In the genomic region with DNA sequence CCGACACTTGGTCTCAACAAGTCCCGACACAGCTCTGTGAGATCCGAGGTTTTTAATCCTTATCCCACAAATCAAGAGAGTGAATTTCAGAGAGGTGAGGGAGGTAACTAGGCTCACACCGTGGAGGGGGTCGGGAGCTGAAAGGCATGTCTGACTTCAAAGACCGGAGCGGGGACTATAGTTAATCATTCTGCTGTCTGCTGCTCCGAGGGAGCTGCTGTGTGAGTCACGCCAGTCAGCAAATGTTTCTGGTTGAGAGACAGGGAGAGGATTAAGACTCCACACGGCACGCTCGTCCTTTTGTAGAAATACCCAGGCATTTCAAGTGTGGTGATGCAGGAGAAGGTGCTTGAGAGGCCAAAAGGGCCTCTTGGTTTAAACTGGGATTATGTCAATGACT, we compare ENCODE assay signal across 17 mouse cellular contexts.
A peak's percentile ranks its signal among the peaks of the same experiment; 100 is the strongest.
DNase-seq lines count a peak whose midpoint lies in the region; ATAC-seq and TF ChIP-seq lines count a peak whose summit lies in the region.
"Had no signal": no experiment of that assay in that cellular context is flagged by ENCODE, and none has a peak within 500 bp of the region (broad histone marks: within the 10 kb centered on the region; RNA-seq: fewer than 3 reads in every experiment).

No protein-coding gene starts in this region.

- no peak for TF ChIP-seq CTCF in hindbrain, postnatal 0 days (IDR thresholded peaks at IDR 0.05; ENCODE audit: low read depth)

- ATAC-seq in hindbrain, postnatal 0 days = no peak
- no peak for ATAC-seq in hindbrain, embryonic 11.5 days (ENCODE audit: low FRiP score)
- ATAC-seq in neural tube, embryonic 13.5 days (ENCODE audit: low read depth) = no peak
- ATAC-seq in neural tube, embryonic 15.5 days (ENCODE audit: low FRiP score) = no peak
- ATAC-seq: activated CD4-positive, CD25-positive, alpha-beta regulatory T cell, adult 4 months; lung, postnatal 0 days had no signal

- DNase-seq in hindbrain, postnatal 0 days (ENCODE audit: low spot score) = no peak
- no peak for DNase-seq in hindbrain, embryonic 11.5 days (ENCODE audit: low spot score)
- DNase-seq in neural tube, embryonic 10.5 days (ENCODE audit: extremely low spot score, low spot score) = no peak
- peak; percentile 31 for DNase-seq in embryo, embryonic 11 days
- no peak for DNase-seq in adrenal gland, adult 2 months
- no peak for DNase-seq in thymus, postnatal 10 days (ENCODE audit: low spot score in 2 of 2)
- DNase-seq: adrenal gland, postnatal 25 days; cerebellum, adult 9-10 months; heart, adult 2 months had no signal

- H3K4me2 ChIP-seq in hindbrain, postnatal 0 days (ENCODE audit: low read depth, low read length) = no peak overlapping the region
- no peak overlapping the region for H3K4me2 ChIP-seq in hindbrain, embryonic 11.5 days (replicated peaks; ENCODE audit: low read depth, low read length)
- H3K4me2 ChIP-seq in neural tube, embryonic 13.5 days = no peak overlapping the region
- H3K4me2 ChIP-seq in neural tube, embryonic 15.5 days = no peak overlapping the region
- H3K4me2 ChIP-seq: liver, embryonic 15.5 days had no signal

- peaks cover 9% of the 10 kb centered on the region for H3K4me1 ChIP-seq in hindbrain, postnatal 0 days (ENCODE audit: insufficient read depth, low read length)
- peaks cover 3% of the 10 kb centered on the region; the same call in 1 of the 2 replicates for H3K4me1 ChIP-seq in hindbrain, embryonic 11.5 days (replicated peaks; ENCODE audit: control insufficient read depth, insufficient read depth, low read length)
- H3K4me1 ChIP-seq in neural tube, embryonic 13.5 days (replicated peaks) = peaks cover 24% of the 10 kb centered on the region
- H3K4me1 ChIP-seq in neural tube, embryonic 15.5 days = peaks cover 17% of the 10 kb centered on the region
- H3K4me1 ChIP-seq: liver, embryonic 15.5 days had no signal

- H3K4me3 ChIP-seq in hindbrain, postnatal 0 days (ENCODE audit: low read length) = no peak overlapping the region
- no peak overlapping the region for H3K4me3 ChIP-seq in hindbrain, embryonic 11.5 days (ENCODE audit: low read depth, low read length)
- H3K4me3 ChIP-seq in neural tube, embryonic 13.5 days = no peak overlapping the region
- H3K4me3 ChIP-seq in neural tube, embryonic 15.5 days (replicated peaks) = no peak overlapping the region
- H3K4me3 ChIP-seq: erythroblast, embryonic 14.5 days; heart, adult 2 months; hindbrain, embryonic 10.5 days; liver, embryonic 15.5 days; myocyte had no signal

- 37% methylated on average over 12 of the region's 12 CpGs for WGBS in hindbrain, postnatal 0 days
- 44% methylated on average over 12 of the region's 12 CpGs for WGBS in hindbrain, embryonic 11.5 days
- 33% methylated on average over 12 of the region's 12 CpGs for WGBS in neural tube, embryonic 13.5 days
- 35% methylated on average over 12 of the region's 12 CpGs for WGBS in neural tube, embryonic 15.5 days

- H3K27me3 ChIP-seq in hindbrain, postnatal 0 days (ENCODE audit: insufficient read depth, low read length) = no peaks in the 10 kb centered on the region
- H3K27me3 ChIP-seq in hindbrain, embryonic 11.5 days (ENCODE audit: control insufficient read depth, insufficient read depth, low read length) = no peaks in the 10 kb centered on the region
- H3K27me3 ChIP-seq in neural tube, embryonic 13.5 days = peaks cover 5% of the 10 kb centered on the region; the same call in 1 of the 2 replicates
- H3K27me3 ChIP-seq in neural tube, embryonic 15.5 days (replicated peaks) = no peaks in the 10 kb centered on the region
- H3K27me3 ChIP-seq: liver, embryonic 15.5 days had no signal

- no peaks in the 10 kb centered on the region for H3K9me3 ChIP-seq in hindbrain, postnatal 0 days (ENCODE audit: low read length)
- no peaks in the 10 kb centered on the region for H3K9me3 ChIP-seq in hindbrain, embryonic 11.5 days (ENCODE audit: control insufficient read depth, low read length)
- no peaks in the 10 kb centered on the region for H3K9me3 ChIP-seq in neural tube, embryonic 13.5 days
- H3K9me3 ChIP-seq in neural tube, embryonic 15.5 days (replicated peaks) = no peaks in the 10 kb centered on the region
- H3K9me3 ChIP-seq: hindbrain, embryonic 10.5 days had no signal

- no peak overlapping the region for H3K9ac ChIP-seq in hindbrain, postnatal 0 days (replicated peaks; ENCODE audit: low read length)
- no peak overlapping the region for H3K9ac ChIP-seq in hindbrain, embryonic 11.5 days (ENCODE audit: low read depth, low read length)
- H3K9ac ChIP-seq in neural tube, embryonic 13.5 days = no peak overlapping the region
- H3K9ac ChIP-seq in neural tube, embryonic 15.5 days (replicated peaks) = no peak overlapping the region
- H3K9ac ChIP-seq: liver, embryonic 15.5 days had no signal

- H3K36me3 ChIP-seq in hindbrain, postnatal 0 days (ENCODE audit: insufficient read depth, low read length) = no peaks in the 10 kb centered on the region
- no peaks in the 10 kb centered on the region for H3K36me3 ChIP-seq in hindbrain, embryonic 11.5 days (ENCODE audit: control insufficient read depth, insufficient read depth, low read length)
- no peaks in the 10 kb centered on the region for H3K36me3 ChIP-seq in neural tube, embryonic 13.5 days
- no peaks in the 10 kb centered on the region for H3K36me3 ChIP-seq in neural tube, embryonic 15.5 days
- H3K36me3 ChIP-seq: hindbrain, embryonic 10.5 days; liver, embryonic 15.5 days had no signal

- peak overlapping the region; percentile 32; the same call in 1 of the 2 replicates for H3K27ac ChIP-seq in hindbrain, postnatal 0 days
- no peak overlapping the region for H3K27ac ChIP-seq in hindbrain, embryonic 11.5 days (ENCODE audit: low read depth, low read length)
- peak overlapping the region; percentile 23; the same call in 1 of the 2 replicates for H3K27ac ChIP-seq in neural tube, embryonic 13.5 days (replicated peaks)
- H3K27ac ChIP-seq in neural tube, embryonic 15.5 days (replicated peaks) = peak overlapping the region; percentile 37
- H3K27ac ChIP-seq: heart, adult 2 months; hindbrain, embryonic 10.5 days; liver, embryonic 15.5 days had no signal
